Mouse (Mus musculus) CH12.LX (cell line): ENCODE measurements at regions not wholly inside any gene's neighbourhood (a gene's known extent, or its start where the extent isn't known, plus 50 kb on each side); places are given as distances from the start of the nearest gene placed in this dataset.

Experiments
- DNase-seq: peaks from one replicate; pipeline ENCODE4 v3.0.0-alpha.2; 2013; ENCODE audit errors: extremely low read depth
- H3K27ac ChIP-seq: 2 replicates; pipeline ENCODE4 v1.5.1; 2012; ENCODE audit warnings: low read depth, mild to moderate bottlenecking, control low read depth, moderate library complexity; ENCODE audit not compliant: insufficient read depth
- H3K27me3 ChIP-seq: replicated peaks from 2 replicates; pipeline ENCODE3; 2012; ENCODE audit warnings: inconsistent platforms
- H3K36me3 ChIP-seq, 2 experiments: replicated peaks in 1 of 2; 2 replicates each; pipeline versions ENCODE3 to v1.6.1; 2012; ENCODE audit warnings: inconsistent platforms in 1 of 2, low read length in 1 of 2, mild to moderate bottlenecking in 1 of 2, mixed read lengths in 1 of 2, moderate library complexity in 1 of 2; ENCODE audit not compliant: control insufficient read depth in 1 of 2, insufficient read depth in 1 of 2
- H3K4me1 ChIP-seq, 2 experiments: 2 replicates each; pipeline ENCODE4 v1.6.1; 2012; ENCODE audit warnings: inconsistent platforms in 1 of 2, moderate library complexity in 1 of 2; ENCODE audit not compliant: insufficient read depth in 2 of 2, control insufficient read depth in 1 of 2
- H3K4me2 ChIP-seq: 2 replicates; pipeline ENCODE4 v1.6.1; 2012; ENCODE audit warnings: low read depth, mild to moderate bottlenecking, control low read depth; ENCODE audit not compliant: poor library complexity, insufficient read depth, severe bottlenecking
- H3K4me3 ChIP-seq, 3 experiments: fragments of 150-350 bp in 1 of 3; sonication (generic) in 1 of 3; replicated peaks in 1 of 3; 2 replicates each; pipeline versions ENCODE3 to v1.5.1; 2011 to 2012; ENCODE audit warnings: low read depth in 2 of 3, low read length in 2 of 3, mild to moderate bottlenecking in 2 of 3, moderate library complexity in 2 of 3, control low read depth in 1 of 3, improper control_type of control experiment in 1 of 3, inconsistent platforms in 1 of 3, mixed read lengths in 1 of 3; ENCODE audit not compliant: poor library complexity in 1 of 3
- H3K79me2 ChIP-seq: replicated peaks from 2 replicates; pipeline ENCODE4 v1.6.1; 2012; ENCODE audit warnings: mild to moderate bottlenecking, moderate library complexity; ENCODE audit not compliant: control insufficient read depth, poor library complexity, insufficient read depth, severe bottlenecking; ENCODE audit errors: extremely low read depth
- H3K9ac ChIP-seq: 2 replicates; pipeline ENCODE4 v1.6.1; 2012; ENCODE audit warnings: low read depth, mild to moderate bottlenecking, control low read depth, moderate library complexity; ENCODE audit not compliant: insufficient read depth
- H3K9me3 ChIP-seq: replicated peaks from 2 replicates; pipeline ENCODE3; 2012; ENCODE audit warnings: low read length, inconsistent platforms, mixed read lengths
- BHLHE40 ChIP-seq: IDR thresholded peaks from 2 replicates; pipeline ENCODE4 v1.6.1; 2011; ENCODE audit warnings: mild to moderate bottlenecking, low read depth, low read length, improper control_type of control experiment
- CHD2 ChIP-seq: IDR thresholded peaks from 2 replicates; pipeline ENCODE4 v1.6.1; 2011; ENCODE audit warnings: low read length, improper control_type of control experiment
- CTCF ChIP-seq, 2 experiments: IDR thresholded peaks in 1 of 2; conservative IDR thresholded peaks in 1 of 2; 2 replicates each; pipeline ENCODE4 v1.5.1; 2011 to 2012; ENCODE audit warnings: low read depth in 2 of 2, low read length in 2 of 2, improper control_type of control experiment in 1 of 2, inconsistent platforms in 1 of 2, mild to moderate bottlenecking in 1 of 2, moderate library complexity in 1 of 2
- ELF1 ChIP-seq: IDR thresholded peaks from 2 replicates; pipeline ENCODE4 v1.6.1; 2014; ENCODE audit warnings: low read depth, mild to moderate bottlenecking, inconsistent platforms, low read length, improper control_type of control experiment
- EP300 ChIP-seq: IDR thresholded peaks from 2 replicates; pipeline ENCODE4 v1.6.1; 2011; ENCODE audit warnings: low read length, improper control_type of control experiment
- HCFC1 ChIP-seq: IDR thresholded peaks from 2 replicates; pipeline ENCODE4 v1.6.1; 2012; ENCODE audit warnings: low read depth, mild to moderate bottlenecking, inconsistent platforms, low read length, improper control_type of control experiment
- MAZ ChIP-seq: IDR thresholded peaks from 2 replicates; pipeline ENCODE4 v1.6.1; 2012; ENCODE audit warnings: low read depth, mild to moderate bottlenecking, inconsistent platforms, low read length, improper control_type of control experiment, moderate library complexity
- MXI1 ChIP-seq: IDR thresholded peaks from 2 replicates; pipeline ENCODE4 v1.6.1; 2011; ENCODE audit warnings: mild to moderate bottlenecking, low read depth, low read length, improper control_type of control experiment
- MYC ChIP-seq: IDR thresholded peaks from 2 replicates; pipeline ENCODE4 v1.6.1; 2011; ENCODE audit warnings: low read depth, mild to moderate bottlenecking, improper control_type of control experiment, low read length
- NRF1 ChIP-seq: IDR thresholded peaks from 2 replicates; pipeline ENCODE4 v1.6.1; 2014; ENCODE audit warnings: low read depth, mild to moderate bottlenecking, inconsistent platforms, low read length, improper control_type of control experiment, moderate library complexity
- PAX5 ChIP-seq: IDR thresholded peaks from 2 replicates; pipeline ENCODE4 v1.6.1; 2012; ENCODE audit warnings: low read length, inconsistent platforms, mixed read lengths
- RCOR1 ChIP-seq: conservative IDR thresholded peaks from 2 replicates; pipeline ENCODE4 v1.6.1; 2012; ENCODE audit warnings: low read depth, mild to moderate bottlenecking, inconsistent platforms, low read length, improper control_type of control experiment
- SMC3 ChIP-seq: IDR thresholded peaks from 2 replicates; pipeline ENCODE4 v1.6.1; 2011; ENCODE audit warnings: low read depth, low read length, improper control_type of control experiment
- TBP ChIP-seq: conservative IDR thresholded peaks from 2 replicates; pipeline ENCODE4 v1.6.1; 2011; ENCODE audit warnings: low read depth, low read length, improper control_type of control experiment
- TCF12 ChIP-seq: IDR thresholded peaks from 2 replicates; pipeline ENCODE4 v1.6.1; 2014; ENCODE audit warnings: low read depth, mild to moderate bottlenecking, inconsistent platforms, low read length, improper control_type of control experiment
- UBTF ChIP-seq: IDR thresholded peaks from 2 replicates; pipeline ENCODE4 v1.6.1; 2012; ENCODE audit warnings: low read depth, mild to moderate bottlenecking, inconsistent platforms, low read length, improper control_type of control experiment, moderate library complexity
- USF2 ChIP-seq: conservative IDR thresholded peaks from 2 replicates; pipeline ENCODE4 v1.6.1; 2011; ENCODE audit warnings: low read depth, low read length, improper control_type of control experiment
- ZC3H11A ChIP-seq: IDR thresholded peaks from 2 replicates; pipeline ENCODE4 v1.6.1; 2012; ENCODE audit warnings: low read depth, mild to moderate bottlenecking, inconsistent platforms, low read length, improper control_type of control experiment
- dilution Hi-C: fragments of 300-500 bp; cut with MboI; formaldehyde crosslinking; loops from 2 replicates; pipeline ENCODE4 v1.14.3; 2020; ENCODE audit warnings: low sequenced_read_pairs; ENCODE audit not compliant: extremely low pct_unique_long_range_greater_than_20kb, extremely low pct_ligation_motif_present
- in situ Hi-C: fragments of 300-500 bp; cut with MboI; formaldehyde crosslinking; loops from 3 replicates; pipeline ENCODE4 v1.14.3; 2019; ENCODE audit warnings: low sequenced_read_pairs, low pct_ligation_motif_present, low pct_unique_long_range_greater_than_20kb, mixed read lengths

DNA sequence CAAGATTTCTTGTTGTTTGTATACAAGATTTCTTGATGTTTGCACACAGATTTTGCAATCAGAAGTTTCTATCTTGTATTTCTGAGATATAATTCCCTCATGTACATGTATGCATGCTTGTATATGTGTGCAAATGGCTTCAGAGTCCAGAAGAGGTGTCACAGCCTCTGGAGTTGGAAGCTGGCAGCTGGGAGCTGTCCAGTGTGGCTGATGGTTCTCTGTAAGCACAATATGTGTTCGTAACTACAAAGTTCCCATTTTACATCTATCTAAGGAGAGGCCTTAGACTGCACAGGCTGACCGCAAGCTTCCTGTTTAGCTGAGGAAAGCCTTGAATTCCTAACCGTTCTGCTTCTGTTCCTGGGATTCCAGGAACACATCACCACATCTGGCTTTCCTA lies 119.0 kb downstream of the Fam76b start:
- Histone ChIP-seq H3K27me3 (no peaks in the 10 kb centered on the region), H3K4me1 (no peaks in the 10 kb centered on the region), H3K27ac (no peak overlapping the region), H3K79me2 (no peaks in the 10 kb centered on the region), H3K36me3 (no peaks in the 10 kb centered on the region), H3K4me2 (no peak overlapping the region), H3K9me3 (no peaks in the 10 kb centered on the region), H3K9ac (no peak overlapping the region), H3K4me3 (no peak overlapping the region)
- dilution Hi-C loops (no loop called here), in situ Hi-C loops (no loop called here)
- TF ChIP-seq TBP (no peak), PAX5 (no peak), TCF12 (no peak), EP300 (no peak), BHLHE40 (no peak), USF2 (no peak), MYC (no peak), CTCF (conservative IDR thresholded peaks at IDR 0.05 in 1 of 2, IDR thresholded peaks at IDR 0.05 in 1 of 2; ENCODE audit: low read depth in 2 of 2, low read length in 2 of 2) (no peak), ZC3H11A (no peak), RCOR1 (no peak)
- DNase-seq, result no peak

DNA sequence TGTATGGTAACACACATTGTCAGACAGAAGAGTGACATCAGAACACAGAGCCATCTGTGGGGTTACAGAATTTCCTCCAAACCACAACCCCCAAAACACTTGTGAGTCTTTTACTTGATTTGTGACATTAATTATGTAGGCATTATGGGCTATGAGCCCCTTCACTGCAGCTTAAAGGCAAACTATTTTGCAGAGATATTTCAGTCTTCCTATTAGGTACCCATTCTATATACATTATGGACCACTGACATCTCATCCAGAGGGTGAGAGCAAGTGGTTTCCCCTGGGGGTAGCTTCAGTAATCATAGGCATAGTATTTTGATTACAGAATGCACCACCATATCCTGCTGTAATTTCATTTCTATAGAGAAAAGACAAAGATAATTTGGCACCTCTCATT lies 124.6 kb downstream of the Fam76b start:
- DNase-seq, result no peak
- Histone ChIP-seq H3K9me3 (no peaks in the 10 kb centered on the region), H3K27me3 (no peaks in the 10 kb centered on the region), H3K27ac (no peak overlapping the region), H3K4me1 (no peaks in the 10 kb centered on the region), H3K9ac (no peak overlapping the region), H3K4me3 (no peak overlapping the region), H3K36me3 (no peaks in the 10 kb centered on the region), H3K79me2 (no peaks in the 10 kb centered on the region), H3K4me2 (no peak overlapping the region)
- in situ Hi-C loops, result no loop called here
- no peak for TF ChIP-seq MXI1
- TF ChIP-seq MYC, result no peak
- no peak for TF ChIP-seq ELF1
- TF ChIP-seq HCFC1, result no peak
- TF ChIP-seq MAZ, result no peak
- TF ChIP-seq NRF1, result no peak
- TF ChIP-seq SMC3, result no peak
- TF ChIP-seq CHD2, result no peak
- TF ChIP-seq UBTF, result no peak
- dilution Hi-C loops, result no loop called here
